Mouse (Mus musculus) neural tube, embryonic 11.5 days (tissue): ENCODE measurements around the gene Prokr2. TPM values are rescaled to one million over a fixed set of nuclear protein-coding genes. Genes with fewer than 3 reads are reported as not detected.

Experiments
- polyA plus RNA-seq: library from polyadenylated mRNA; unstranded; fragments of >200 nt; fragmentation: Nextera tagmentation; extraction: Ambion mirVana; gene quantifications from 2 replicates; pipeline ENCODE4 v1.2.1, GENCODE M21; 2014

Gene Prokr2
- polyA plus RNA-seq, 1 experiment from 2014 or later = 0.98 TPM

Other genes with a start within 250 kb of the Prokr2 start
- 13.3 and 17.6 TPM in 2 replicates for gene Slc23a2, start 240.3 kb downstream of the Prokr2 start, polyA plus RNA-seq
- gene Tmem230, start 137.6 kb downstream of the Prokr2 start, polyA plus RNA-seq = 58.8 and 59.0 TPM in 2 replicates
- gene Pcna, start 132.1 kb downstream of the Prokr2 start, polyA plus RNA-seq = 314 and 334 TPM in 2 replicates
- 35.8 and 37.6 TPM in 2 replicates for gene Cds2, start 122.3 kb downstream of the Prokr2 start, polyA plus RNA-seq
- gene Gpcpd1, start 202.3 kb upstream of the Prokr2 start, polyA plus RNA-seq = 44.5 and 47.0 TPM in 2 replicates